Comparison of ENCODE assay signal across 8 mouse cellular contexts in the genomic region with DNA sequence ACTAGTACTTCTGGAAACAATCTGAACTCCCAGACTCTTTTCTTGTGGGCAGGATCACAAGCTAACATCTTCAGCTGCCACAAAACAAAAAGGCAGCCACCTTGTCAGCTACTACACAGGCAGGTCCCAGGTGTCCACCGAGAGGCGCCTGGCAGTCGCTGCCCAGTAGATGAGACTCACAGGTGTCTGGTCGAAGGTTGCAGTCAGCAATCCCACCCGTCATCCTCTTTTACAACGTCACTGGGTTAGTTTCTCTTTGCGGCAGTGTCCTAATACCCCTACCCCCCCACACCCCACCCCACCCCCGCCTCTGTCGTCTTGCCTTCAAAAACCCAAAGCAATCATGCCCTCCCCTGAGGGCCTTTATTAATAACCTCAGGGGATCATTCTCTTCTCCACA. TPM values are rescaled to one million over a fixed set of nuclear protein-coding genes. Genes with fewer than 3 reads are reported as not detected.
A peak's percentile ranks its signal among the peaks of the same experiment; 100 is the strongest.
DNase-seq lines count a peak whose midpoint lies in the region; ATAC-seq and TF ChIP-seq lines count a peak whose summit lies in the region.

No protein-coding gene starts in this region.

- no peaks in the 10 kb centered on the region for H3K9me3 ChIP-seq in lung, embryonic 14.5 days (ENCODE audit: low read depth, low read length)
- H3K9me3 ChIP-seq in embryonic facial prominence, embryonic 12.5 days = no peaks in the 10 kb centered on the region
- H3K9me3 ChIP-seq in hindbrain, postnatal 0 days (ENCODE audit: low read length) = no peaks in the 10 kb centered on the region

- no peak for DNase-seq in lung, embryonic 14.5 days
- DNase-seq in lung, postnatal 14 days = no peak
- no peak for DNase-seq in hindbrain, postnatal 0 days (ENCODE audit: low spot score)
- DNase-seq in thymus, postnatal 36 days = peak; percentile 10 to 22
- DNase-seq in right cerebral cortex, postnatal 10 days (ENCODE audit: low spot score in 2 of 2) = no peak
- DNase-seq in gastrocnemius, postnatal 14 days = no peak

- no peaks in the 10 kb centered on the region for H3K36me3 ChIP-seq in lung, embryonic 14.5 days (ENCODE audit: insufficient read depth)
- no peaks in the 10 kb centered on the region for H3K36me3 ChIP-seq in embryonic facial prominence, embryonic 12.5 days
- H3K36me3 ChIP-seq in hindbrain, postnatal 0 days (ENCODE audit: insufficient read depth, low read length) = no peaks in the 10 kb centered on the region
- H3K36me3 ChIP-seq in macrophage (ENCODE audit: inconsistent target) = no peaks in the 10 kb centered on the region

- H3K79me2 ChIP-seq in macrophage (ENCODE audit: inconsistent target) = no peaks in the 10 kb centered on the region

- H3K4me1 ChIP-seq in lung, embryonic 14.5 days (ENCODE audit: insufficient read depth) = peaks cover 4% of the 10 kb centered on the region; the same call in 1 of the 2 replicates
- peaks cover 4% of the 10 kb centered on the region; the same call in 1 of the 2 replicates for H3K4me1 ChIP-seq in embryonic facial prominence, embryonic 12.5 days
- H3K4me1 ChIP-seq in hindbrain, postnatal 0 days (ENCODE audit: insufficient read depth, low read length) = no peaks in the 10 kb centered on the region

- H3K27me3 ChIP-seq in lung, embryonic 14.5 days (ENCODE audit: insufficient read depth, low read length) = no peaks in the 10 kb centered on the region
- no peaks in the 10 kb centered on the region for H3K27me3 ChIP-seq in embryonic facial prominence, embryonic 12.5 days
- no peaks in the 10 kb centered on the region for H3K27me3 ChIP-seq in hindbrain, postnatal 0 days (ENCODE audit: insufficient read depth, low read length)

- TF ChIP-seq CTCF in lung, embryonic 14.5 days (IDR thresholded peaks at IDR 0.05; ENCODE audit: low read depth) = no peak
- no peak for TF ChIP-seq CTCF in hindbrain, postnatal 0 days (IDR thresholded peaks at IDR 0.05; ENCODE audit: low read depth)

- ATAC-seq in lung, embryonic 14.5 days (ENCODE audit: insufficient read depth) = peak; percentile 1; the same call in 1 of the 2 replicates
- no peak for ATAC-seq in embryonic facial prominence, embryonic 12.5 days (ENCODE audit: insufficient number of reproducible peaks, insufficient read depth, low FRiP score, low TSS enrichment)
- no peak for ATAC-seq in hindbrain, postnatal 0 days

- peak overlapping the region; percentile 55 for H3K9ac ChIP-seq in lung, embryonic 14.5 days
- peak overlapping the region; percentile 66 for H3K9ac ChIP-seq in embryonic facial prominence, embryonic 12.5 days
- peak overlapping the region; percentile 51 for H3K9ac ChIP-seq in hindbrain, postnatal 0 days (replicated peaks; ENCODE audit: low read length)

- intact Hi-C loops in gastrocnemius, postnatal 14 days (cut with DNase I; ENCODE audit: low total_unique reads) = loop anchor here (10.0 kb wide), 1 partner anchor 109 kb away; no protein-coding TSS in a partner anchor

- H3K4me2 ChIP-seq in lung, embryonic 14.5 days = peak overlapping the region; percentile 79
- peak overlapping the region; percentile 71 for H3K4me2 ChIP-seq in embryonic facial prominence, embryonic 12.5 days (replicated peaks)
- H3K4me2 ChIP-seq in hindbrain, postnatal 0 days (ENCODE audit: low read depth, low read length) = peak overlapping the region; percentile 70

- peak overlapping the region; percentile 77 for H3K4me3 ChIP-seq in lung, embryonic 14.5 days (ENCODE audit: low read depth, low read length)
- H3K4me3 ChIP-seq in embryonic facial prominence, embryonic 12.5 days = peak overlapping the region; percentile 63
- H3K4me3 ChIP-seq in hindbrain, postnatal 0 days (ENCODE audit: low read length) = peak overlapping the region; percentile 59
- H3K4me3 ChIP-seq in macrophage (ENCODE audit: inconsistent target) = peak overlapping the region; percentile 41

- H3K27ac ChIP-seq in lung, embryonic 14.5 days (ENCODE audit: low read depth) = 0 out of 2 replicates have a peak overlapping the region, but pooled peaks have one; percentile 78
- no peak overlapping the region for H3K27ac ChIP-seq in embryonic facial prominence, embryonic 12.5 days
- no peak overlapping the region for H3K27ac ChIP-seq in hindbrain, postnatal 0 days
- H3K27ac ChIP-seq in macrophage = no peak overlapping the region

- WGBS in lung, embryonic 14.5 days = 24% methylated on average over 9 of the region's 9 CpGs
- 33% methylated on average over 9 of the region's 9 CpGs for WGBS in embryonic facial prominence, embryonic 12.5 days
- WGBS in hindbrain, postnatal 0 days = 21% methylated on average over 9 of the region's 9 CpGs
- WGBS in macrophage (ENCODE audit: missing documents) = 27% methylated on average over 8 of the region's 9 CpGs

RNA-seq across cellular contexts. Expression of a gene that starts 0.8 kb away (rescaled TPM):
- polyA plus RNA-seq in lung, embryonic 14.5 days (2014; fragmentation: Nextera tagmentation; extraction: Ambion mirVana) = 7.0 and 7.3 TPM in 2 replicates
- polyA plus RNA-seq in embryonic facial prominence, embryonic 12.5 days (2016; fragmentation: Nextera tagmentation; extraction: Ambion mirVana) = 8.8 and 8.9 TPM in 2 replicates
- 3.2 and 3.5 TPM in 2 replicates for total RNA-seq in hindbrain, postnatal 0 days (2014; rRNA removed)
- polyA plus RNA-seq in hindbrain, postnatal 0 days (2015; fragmentation: Nextera tagmentation; extraction: Ambion mirVana) = 2.3 and 3.0 TPM in 2 replicates
- total RNA-seq in macrophage (2018; cell fraction: chromatin; rRNA removed) = 1 to 10 TPM in 8 of 26 experiments, under 1 TPM in 16, not detected in 2; 0.19 to 3.1 (median 0.75) TPM
- total RNA-seq in macrophage (2018; cell fraction: cytosol; rRNA removed) = 1 to 10 TPM in 12 of 26 experiments, under 1 TPM in 14; 0.29 to 1.3 (median 0.98) TPM
- total RNA-seq in macrophage (2018; cell fraction: nucleus; rRNA removed) = 1 to 10 TPM in 15 of 26 experiments, under 1 TPM in 11; 0.52 to 3.4 (median 1.1) TPM
- polyA plus RNA-seq in macrophage (2018) = 0.53 to 0.90 TPM (median 0.80 TPM) in 3 replicates
- 1 to 10 TPM; 1.6 TPM for total RNA-seq in gastrocnemius, postnatal 14 days (2021)

RNA-seq across cellular contexts. Expression of a gene that starts 21.7 kb away (rescaled TPM):
- polyA plus RNA-seq in lung, embryonic 14.5 days (2014; fragmentation: Nextera tagmentation; extraction: Ambion mirVana) = 195 and 200 TPM in 2 replicates
- polyA plus RNA-seq in embryonic facial prominence, embryonic 12.5 days (2016; fragmentation: Nextera tagmentation; extraction: Ambion mirVana) = 235 and 250 TPM in 2 replicates
- total RNA-seq in hindbrain, postnatal 0 days (2014; rRNA removed) = 24.9 and 26.5 TPM in 2 replicates
- 170 and 180 TPM in 2 replicates for polyA plus RNA-seq in hindbrain, postnatal 0 days (2015; fragmentation: Nextera tagmentation; extraction: Ambion mirVana)
- 10 to 100 TPM; 13.8 to 51.8 (median 30.8) TPM for total RNA-seq in macrophage (2018; cell fraction: chromatin; rRNA removed)
- 10 to 100 TPM; 53.3 to 98.2 (median 68.4) TPM for total RNA-seq in macrophage (2018; cell fraction: cytosol; rRNA removed)
- total RNA-seq in macrophage (2018; cell fraction: nucleus; rRNA removed) = 10 to 100 TPM; 17.5 to 51.1 (median 28.0) TPM
- polyA plus RNA-seq in macrophage (2018) = 61.2 to 192 TPM (median 103 TPM) in 3 replicates
- total RNA-seq in gastrocnemius, postnatal 14 days (2021) = 10 to 100 TPM; 21.5 to 30.1 TPM

RNA-seq across cellular contexts. Expression of a gene that starts 34.5 kb away (rescaled TPM):
- 5.3 and 6.6 TPM in 2 replicates for polyA plus RNA-seq in lung, embryonic 14.5 days (2014; fragmentation: Nextera tagmentation; extraction: Ambion mirVana)
- polyA plus RNA-seq in embryonic facial prominence, embryonic 12.5 days (2016; fragmentation: Nextera tagmentation; extraction: Ambion mirVana) = 2.9 and 4.1 TPM in 2 replicates
- total RNA-seq in hindbrain, postnatal 0 days (2014; rRNA removed) = 2.4 and 4.2 TPM in 2 replicates
- polyA plus RNA-seq in hindbrain, postnatal 0 days (2015; fragmentation: Nextera tagmentation; extraction: Ambion mirVana) = 3.2 and 3.8 TPM in 2 replicates
- total RNA-seq in macrophage (2018; cell fraction: chromatin; rRNA removed) = not detected
- not detected for total RNA-seq in macrophage (2018; cell fraction: cytosol; rRNA removed)
- total RNA-seq in macrophage (2018; cell fraction: nucleus; rRNA removed) = not detected
- polyA plus RNA-seq in macrophage (2018) = not detected in 3 replicates
- 1 to 10 TPM; 1.6 to 1.7 TPM for total RNA-seq in gastrocnemius, postnatal 14 days (2021)

RNA-seq across cellular contexts. Expression of a gene that starts 57.9 kb away (rescaled TPM):
- polyA plus RNA-seq in lung, embryonic 14.5 days (2014; fragmentation: Nextera tagmentation; extraction: Ambion mirVana) = 18.7 and 18.9 TPM in 2 replicates
- 21.1 and 22.2 TPM in 2 replicates for polyA plus RNA-seq in embryonic facial prominence, embryonic 12.5 days (2016; fragmentation: Nextera tagmentation; extraction: Ambion mirVana)
- 15.5 and 16.7 TPM in 2 replicates for total RNA-seq in hindbrain, postnatal 0 days (2014; rRNA removed)
- 14.4 and 14.6 TPM in 2 replicates for polyA plus RNA-seq in hindbrain, postnatal 0 days (2015; fragmentation: Nextera tagmentation; extraction: Ambion mirVana)
- 1 to 10 TPM in 3 of 26 experiments, under 1 TPM in 14, not detected in 9; 0.26 to 1.4 (median 0.49) TPM for total RNA-seq in macrophage (2018; cell fraction: chromatin; rRNA removed)
- total RNA-seq in macrophage (2018; cell fraction: cytosol; rRNA removed) = 1 to 10 TPM in 15 of 26 experiments, under 1 TPM in 11; 0.68 to 1.5 (median 1.0) TPM
- total RNA-seq in macrophage (2018; cell fraction: nucleus; rRNA removed) = 1 to 10 TPM in 4 of 26 experiments, under 1 TPM in 19, not detected in 3; 0.24 to 1.7 (median 0.64) TPM
- 0.35 to 0.98 TPM (median 0.72 TPM) in 3 replicates for polyA plus RNA-seq in macrophage (2018)
- 1 to 10 TPM; 1.1 to 1.4 TPM for total RNA-seq in gastrocnemius, postnatal 14 days (2021)

Comparison
In these comparisons a context has a peak if more than half of its experiments do, and no peak if none do; other contexts are left out.
1. DNase-seq: peak in thymus, postnatal 36 days (2 of 2); none in lung, embryonic 14.5 days (single experiment), lung, postnatal 14 days (single experiment), hindbrain, postnatal 0 days (single experiment), right cerebral cortex, postnatal 10 days (0 of 2) and gastrocnemius, postnatal 14 days (single experiment).
2. Peak in every context shown above with its lines, with median percentiles within 50 percentile points of each other: H3K4me2 ChIP-seq, H3K4me3 ChIP-seq and H3K9ac ChIP-seq.